Mouse (Mus musculus) C2C12 (cell line): ENCODE results near the gene Loxl4. TPM values are rescaled to one million over a fixed set of nuclear protein-coding genes. Genes with fewer than 3 reads are reported as not detected.

Source experiments
- H3K27me3 ChIP-seq: one replicate; pipeline ENCODE4 v1.6.1; 2011; ENCODE audit not compliant: control insufficient read depth, insufficient read depth, insufficient read length
- H3K36me3 ChIP-seq: one replicate; pipeline ENCODE4 v1.6.1; 2011; ENCODE audit not compliant: control insufficient read depth, insufficient read depth
- H3K4me3 ChIP-seq: one replicate; pipeline ENCODE4 v1.5.1; 2011; ENCODE audit warnings: mild to moderate bottlenecking, control low read depth; ENCODE audit not compliant: poor library complexity, insufficient read depth, severe bottlenecking
- H3K79me2 ChIP-seq: one replicate; pipeline ENCODE4 v1.6.1; 2011; ENCODE audit not compliant: control insufficient read depth, insufficient read depth
- H3K79me3 ChIP-seq: one replicate; pipeline ENCODE4 v1.6.1; 2011; ENCODE audit warnings: low read depth, control low read depth
- H3ac ChIP-seq: one replicate; pipeline ENCODE3; 2011; ENCODE audit warnings: low read depth; ENCODE audit not compliant: control insufficient read depth, insufficient read length
- CTCF ChIP-seq: IDR thresholded peaks from one replicate; pipeline ENCODE4 v1.5.1; 2011; ENCODE audit not compliant: control insufficient read depth, insufficient read depth, insufficient read length
- MAX ChIP-seq: IDR thresholded peaks from one replicate; pipeline ENCODE4 v1.6.1; 2011; ENCODE audit warnings: mild to moderate bottlenecking, control low read depth
- polyA plus RNA-seq: library from polyadenylated mRNA; unstranded; fragments of >200 nt; fragmentation: generic; extraction: Trizol; gene quantifications from one replicate; pipeline ENCODE4 v1.2.1, GENCODE M21; 2012; ENCODE audit warnings: missing spikeins

Gene Loxl4
- polyA plus RNA-seq, 1 experiment: 4.8 TPM

GRCm38 (mm10) chr19:42558701-42559100, 53.9 kb downstream of the Loxl4 start:
- H3ac ChIP-seq: no peak overlapping the region
- H3K36me3 ChIP-seq: no peaks in the 10 kb centered on the region
- TF ChIP-seq CTCF (no peak), MAX (no peak)
- H3K79me2 ChIP-seq: peaks cover 32% of the 10 kb centered on the region
- peaks cover 6% of the 10 kb centered on the region for H3K79me3 ChIP-seq
- no peaks in the 10 kb centered on the region for H3K27me3 ChIP-seq
- no peak overlapping the region for H3K4me3 ChIP-seq

Other genes with a start within 250 kb of the Loxl4 start
- gene Crtac1, start 181.0 kb downstream of the Loxl4 start, polyA plus RNA-seq: not detected
- 3.3 TPM for gene R3hcc1l, start 94.1 kb downstream of the Loxl4 start, polyA plus RNA-seq
- gene Pyroxd2, start 140.0 kb upstream of the Loxl4 start, polyA plus RNA-seq: 0.06 TPM
- gene Hps1, start 167.2 kb upstream of the Loxl4 start, polyA plus RNA-seq: 7.8 TPM